Mouse (Mus musculus) bone marrow macrophage, adult 2 months (primary cell): ENCODE data around the gene Capn8. TPM values are rescaled to one million over a fixed set of nuclear protein-coding genes. Genes with fewer than 3 reads are reported as not detected.

Experiments used
- H3K27ac ChIP-seq: 2 replicates; pipeline ENCODE4 v1.5.1; 2012; ENCODE audit warnings: low read depth, low read length; ENCODE audit not compliant: insufficient read depth
- H3K4me1 ChIP-seq: 2 replicates; pipeline ENCODE4 v1.6.1; 2012; ENCODE audit warnings: low read length; ENCODE audit not compliant: control insufficient read depth, insufficient read depth
- H3K4me3 ChIP-seq: 2 replicates; pipeline ENCODE4 v1.5.1; 2012; ENCODE audit warnings: mild to moderate bottlenecking, low read length, moderate library complexity; ENCODE audit not compliant: insufficient read depth
- CTCF ChIP-seq: IDR thresholded peaks from 2 replicates; pipeline ENCODE4 v1.5.1; 2012; ENCODE audit warnings: low read depth, mild to moderate bottlenecking, low read length, moderate library complexity
- POLR2A ChIP-seq: IDR thresholded peaks from 2 replicates; pipeline ENCODE4 v1.6.1; 2012; ENCODE audit warnings: mild to moderate bottlenecking, low read depth, low read length, borderline replicate concordance
- polyA plus RNA-seq: library from polyadenylated mRNA; stranded (reverse); fragments of >200 nt; gene quantifications from 2 replicates; pipeline ENCODE4 v1.2.4, GENCODE M21; 2012; ENCODE audit not compliant: missing spikeins, insufficient read depth, insufficient read length

Gene Capn8
- polyA plus RNA-seq, 1 experiment: not detected

GRCm38 (mm10) chr1:182645211-182645668 is 80.4 kb downstream of the Capn8 start:
- TF ChIP-seq CTCF: no peak
- TF ChIP-seq POLR2A: no peak
- Histone ChIP-seq H3K4me3 (no peak overlapping the region), H3K27ac (no peak overlapping the region), H3K4me1 (no peaks in the 10 kb centered on the region)

DNA sequence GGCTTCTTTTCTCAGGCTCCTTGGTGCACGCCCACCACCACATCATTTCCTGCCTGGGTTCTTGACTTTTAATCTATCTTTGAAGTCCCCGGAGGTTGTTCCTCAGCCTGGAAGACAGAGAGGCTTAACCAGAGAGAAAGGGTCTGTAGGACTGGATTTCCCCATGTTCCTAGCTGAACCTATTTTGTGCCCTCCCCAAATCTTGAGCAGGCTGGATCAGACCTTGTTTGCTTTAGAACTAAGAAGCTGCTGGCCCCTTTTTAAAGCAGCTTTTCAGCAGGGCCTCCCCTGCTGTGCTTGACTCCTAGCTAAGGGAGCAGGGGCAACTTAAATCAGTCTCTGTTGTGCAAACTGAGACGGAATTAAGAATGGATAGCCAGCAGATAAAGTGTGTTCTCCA is 82.0 kb downstream of the Capn8 start:
- TF ChIP-seq CTCF (no peak), POLR2A (no peak)
- Histone ChIP-seq H3K4me3 (no peak overlapping the region), H3K27ac (no peak overlapping the region), H3K4me1 (no peaks in the 10 kb centered on the region)

GRCm38 (mm10) chr1:182657760-182658159 is 93.0 kb downstream of the Capn8 start:
- TF ChIP-seq CTCF (peak; percentile 67; the same call in 1 of the 2 replicates), POLR2A (no peak)
- Histone ChIP-seq H3K4me3 (no peak overlapping the region), H3K4me1 (no peaks in the 10 kb centered on the region), H3K27ac (no peak overlapping the region)

DNA sequence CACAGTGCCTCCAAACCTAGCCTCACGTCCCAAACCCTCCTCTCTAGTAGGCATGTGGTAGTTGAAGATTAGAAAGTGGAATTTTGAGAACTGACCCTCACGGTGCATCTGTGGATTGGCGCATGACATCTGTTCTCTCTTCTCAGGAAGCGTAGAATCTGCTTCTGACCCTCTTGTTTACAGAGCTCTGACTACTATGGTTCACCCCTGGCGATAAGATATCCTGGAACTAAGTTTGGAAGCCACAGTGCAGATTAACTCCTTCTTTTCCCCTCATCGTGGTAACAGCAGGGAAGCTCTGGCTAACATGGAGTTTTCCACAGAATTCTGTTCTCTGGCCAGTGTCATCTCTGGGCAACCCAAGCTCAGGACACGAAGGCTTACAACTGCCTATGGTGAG is 95.6 kb downstream of the Capn8 start:
- Histone ChIP-seq H3K4me1 (no peaks in the 10 kb centered on the region), H3K27ac (no peak overlapping the region), H3K4me3 (no peak overlapping the region)
- TF ChIP-seq CTCF (no peak), POLR2A (no peak)

DNA sequence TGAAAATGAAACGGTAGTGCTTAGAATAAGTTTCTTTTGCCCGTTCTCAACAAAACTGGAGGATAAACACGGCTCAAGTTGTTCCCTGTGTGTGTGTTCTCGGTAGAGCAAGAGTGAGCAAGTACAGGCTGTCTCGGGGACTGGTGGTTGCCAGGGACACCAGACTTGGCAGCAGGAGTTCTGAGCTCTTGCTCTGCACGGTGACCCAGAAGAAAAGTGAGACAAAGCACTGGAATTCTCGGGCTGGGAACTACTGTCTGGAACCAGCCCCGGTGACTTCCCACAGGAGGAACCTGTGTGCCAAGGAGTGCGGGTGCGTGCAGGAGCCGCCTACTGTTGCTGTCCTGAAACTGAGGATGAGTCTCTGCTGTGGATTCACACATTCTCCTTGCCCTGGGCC is 98.9 kb downstream of the Capn8 start:
- Histone ChIP-seq H3K27ac (no peak overlapping the region), H3K4me1 (no peaks in the 10 kb centered on the region), H3K4me3 (no peak overlapping the region)
- no peak for TF ChIP-seq POLR2A
- TF ChIP-seq CTCF: no peak

GRCm38 (mm10) chr1:182664841-182665240 is 100.0 kb downstream of the Capn8 start:
- Histone ChIP-seq H3K4me1 (no peaks in the 10 kb centered on the region), H3K4me3 (no peak overlapping the region), H3K27ac (no peak overlapping the region)
- TF ChIP-seq POLR2A: no peak
- no peak for TF ChIP-seq CTCF

DNA sequence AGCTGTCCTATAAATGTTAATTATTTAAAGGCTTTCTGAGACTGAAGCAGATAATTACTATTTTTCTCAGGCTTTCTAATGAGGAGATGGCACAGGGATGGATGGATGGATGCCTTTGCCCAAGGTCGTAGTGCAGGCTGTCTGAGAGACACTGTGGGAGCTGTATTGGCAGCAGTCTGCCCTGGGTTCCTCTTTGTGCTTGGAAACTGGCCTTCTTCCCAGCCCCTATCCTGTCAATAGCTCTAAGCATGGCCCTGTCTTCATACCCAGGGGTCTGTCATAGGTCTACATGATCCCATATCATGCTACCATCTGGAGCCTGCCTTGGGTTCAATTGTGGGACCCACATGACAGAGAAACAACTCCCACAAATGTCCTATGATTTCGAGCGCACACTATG is 102.5 kb downstream of the Capn8 start:
- H3K27ac ChIP-seq: no peak overlapping the region
- H3K4me1 ChIP-seq: no peaks in the 10 kb centered on the region
- H3K4me3 ChIP-seq: no peak overlapping the region
- TF ChIP-seq POLR2A (no peak), CTCF (no peak)

- H3K4me1 ChIP-seq: no peaks in the 10 kb centered on the region
- H3K27ac ChIP-seq: no peak overlapping the region
- TF ChIP-seq CTCF (no peak), POLR2A (no peak)
- H3K4me3 ChIP-seq: no peak overlapping the region
Observed at GRCm38 (mm10) chr1:182669741-182670140, 104.9 kb downstream of the Capn8 start.

- Histone ChIP-seq H3K27ac (no peak overlapping the region), H3K4me3 (no peak overlapping the region), H3K4me1 (no peaks in the 10 kb centered on the region)
- TF ChIP-seq CTCF (no peak), POLR2A (no peak)
Observed at GRCm38 (mm10) chr1:182670563-182671342, 105.9 kb downstream of the Capn8 start.

GRCm38 (mm10) chr1:182671343-182671624 is 106.5 kb downstream of the Capn8 start:
- Histone ChIP-seq H3K27ac (no peak overlapping the region), H3K4me3 (no peak overlapping the region), H3K4me1 (no peaks in the 10 kb centered on the region)
- TF ChIP-seq POLR2A: no peak
- no peak for TF ChIP-seq CTCF

- Histone ChIP-seq H3K4me1 (no peaks in the 10 kb centered on the region), H3K27ac (no peak overlapping the region), H3K4me3 (no peak overlapping the region)
- TF ChIP-seq POLR2A (no peak), CTCF (no peak)
Observed at GRCm38 (mm10) chr1:182675346-182675745, 110.5 kb downstream of the Capn8 start.
